Mouse (Mus musculus): ENCODE data around the gene Tmem44. TPM values are rescaled to one million over a fixed set of nuclear protein-coding genes. Genes with fewer than 3 reads are reported as not detected.

Gene Tmem44
- polyA plus RNA-seq (2015; fragmentation: Nextera tagmentation; extraction: Ambion mirVana): 19.6 and 20.9 TPM in 2 replicates

GRCm38 (mm10) chr16:30550748-30551192 lies at the start of gene Tmem44:
TSS of gene Tmem44 (minus strand) at chr16:30550842.
- Histone ChIP-seq H3K9ac (peak within 1 kb of the TSS; percentile 91), H3K9me3 (peaks cover 17% of the 10 kb centered on the region), H3K36me3 (peaks cover 29% of the 10 kb centered on the region), H3K4me3 (peak within 1 kb of the TSS; percentile 84), H3K27me3 (replicated peaks) (no peaks in the 10 kb centered on the region), H3K27ac (replicated peaks) (peak within 1 kb of the TSS; percentile 65), H3K4me1 (peaks cover 40% of the 10 kb centered on the region), H3K4me2 (peak within 1 kb of the TSS; percentile 74)
- no peak for ATAC-seq (ENCODE audit: extremely low read depth, insufficient number of reproducible peaks, low FRiP score, low TSS enrichment)
- WGBS: 4% methylated on average over 14 of the region's 14 CpGs

- peaks cover 18% of the 10 kb centered on the region for H3K27me3 ChIP-seq (replicated peaks)
- H3K27ac ChIP-seq (replicated peaks): peak within 1 kb of the TSS; percentile 89
- ATAC-seq (ENCODE audit: extremely low read depth, insufficient number of reproducible peaks, low FRiP score, low TSS enrichment): peak; percentile 63; the same call in 1 of the 2 replicates
- under 1% methylated on average over 63 of the region's 63 CpGs for WGBS
- peak within 1 kb of the TSS; percentile 90 for H3K4me3 ChIP-seq
- H3K9me3 ChIP-seq: no peaks in the 10 kb centered on the region
- H3K9ac ChIP-seq: peak within 1 kb of the TSS; percentile 87
- peak within 1 kb of the TSS; percentile 97 for H3K4me2 ChIP-seq
- no peaks in the 10 kb centered on the region for H3K36me3 ChIP-seq
- H3K4me1 ChIP-seq: peaks cover 53% of the 10 kb centered on the region
Observed at GRCm38 (mm10) chr16:30599491-30600268, 49.0 kb upstream of the Tmem44 start, which contains the start of gene Fam43a. TSS of gene Fam43a (plus strand) at chr16:30599723.

DNA sequence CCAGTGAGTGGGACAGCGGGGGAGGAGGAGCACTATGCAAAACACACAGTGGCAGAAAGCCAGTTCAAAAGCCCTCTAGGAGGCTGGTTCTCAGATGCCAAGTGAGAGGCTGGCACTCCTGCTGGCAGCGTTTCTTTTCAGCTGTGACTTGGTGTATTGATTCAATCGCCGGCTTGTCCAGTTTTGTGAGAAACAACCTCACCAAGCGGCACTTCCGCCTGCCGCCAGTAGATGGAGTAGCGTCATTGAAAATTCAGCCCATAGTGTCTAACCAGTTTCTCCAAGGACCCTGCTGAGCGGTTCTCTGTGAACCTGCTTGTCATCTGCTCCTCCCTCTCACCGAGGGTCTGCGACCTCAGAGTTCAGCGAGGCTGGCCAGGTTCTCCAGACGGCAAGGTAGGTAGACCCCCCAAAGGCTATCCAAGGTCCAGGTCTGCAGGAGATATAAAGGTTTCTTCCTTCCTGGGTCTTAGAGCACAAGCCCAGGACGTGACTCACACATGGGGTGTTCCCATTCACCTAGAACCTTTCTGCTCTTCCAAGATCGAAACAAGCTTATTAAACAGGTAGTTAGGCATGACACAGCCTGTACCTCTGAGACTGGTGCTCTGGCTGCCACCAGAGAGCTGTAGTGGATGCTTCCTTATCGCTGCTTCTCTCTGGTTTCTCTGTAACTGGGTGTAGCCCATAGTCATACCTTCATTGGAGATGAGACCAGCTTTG lies 46.5 kb upstream of the Tmem44 start:
- no peaks in the 10 kb centered on the region for H3K36me3 ChIP-seq
- no peaks in the 10 kb centered on the region for H3K9me3 ChIP-seq
- peaks cover 28% of the 10 kb centered on the region for H3K4me1 ChIP-seq
- peak overlapping the region; percentile 35 for H3K4me3 ChIP-seq
- WGBS: 12% methylated on average over 16 of the region's 16 CpGs
- peaks cover 20% of the 10 kb centered on the region for H3K27me3 ChIP-seq (replicated peaks)
- peak overlapping the region; percentile 69 for H3K4me2 ChIP-seq
- H3K9ac ChIP-seq: peak overlapping the region; percentile 74
- ATAC-seq (ENCODE audit: extremely low read depth, insufficient number of reproducible peaks, low FRiP score, low TSS enrichment): no peak
- H3K27ac ChIP-seq (replicated peaks): no peak overlapping the region

DNA sequence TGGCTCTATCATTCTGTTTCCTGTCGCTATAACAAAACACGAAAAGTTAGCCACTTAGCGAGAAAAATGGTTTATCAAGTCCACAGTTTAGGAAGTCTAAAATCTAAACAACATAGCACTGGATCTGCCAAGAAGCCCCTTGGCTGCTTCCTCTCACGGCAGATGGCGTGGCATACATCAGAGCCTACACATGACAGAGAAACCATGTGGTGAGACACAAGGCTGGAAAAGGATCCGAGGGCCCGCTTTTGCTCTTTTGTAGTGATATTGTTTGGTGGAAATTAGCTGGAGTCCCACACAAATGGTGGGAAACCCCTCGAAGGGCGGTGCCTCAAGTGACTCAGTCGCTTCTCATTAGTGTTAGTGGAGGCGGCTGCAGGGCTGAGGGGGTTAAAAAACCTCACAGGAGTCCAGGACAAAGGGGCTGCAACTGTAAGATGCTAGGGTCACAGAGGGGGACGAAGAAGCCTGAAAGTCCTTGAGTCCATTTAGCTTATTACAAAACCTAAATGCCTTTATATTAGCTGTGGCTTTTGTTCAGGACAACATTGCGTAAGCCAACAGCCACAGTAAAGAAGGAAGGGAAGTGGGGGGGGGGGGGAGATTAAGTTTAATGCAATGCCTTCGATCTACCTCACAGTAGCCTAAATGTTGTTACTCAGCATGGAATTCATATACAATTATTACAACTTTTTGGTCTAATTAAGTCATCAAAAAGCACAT lies 45.4 kb upstream of the Tmem44 start:
- WGBS: 65% methylated on average over 14 of the region's 14 CpGs
- Histone ChIP-seq H3K4me2 (no peak overlapping the region), H3K27me3 (replicated peaks) (peaks cover 20% of the 10 kb centered on the region), H3K9me3 (no peaks in the 10 kb centered on the region), H3K36me3 (no peaks in the 10 kb centered on the region), H3K9ac (no peak overlapping the region), H3K27ac (replicated peaks) (no peak overlapping the region), H3K4me3 (no peak overlapping the region), H3K4me1 (peaks cover 17% of the 10 kb centered on the region)
- no peak for ATAC-seq (ENCODE audit: extremely low read depth, insufficient number of reproducible peaks, low FRiP score, low TSS enrichment)

DNA sequence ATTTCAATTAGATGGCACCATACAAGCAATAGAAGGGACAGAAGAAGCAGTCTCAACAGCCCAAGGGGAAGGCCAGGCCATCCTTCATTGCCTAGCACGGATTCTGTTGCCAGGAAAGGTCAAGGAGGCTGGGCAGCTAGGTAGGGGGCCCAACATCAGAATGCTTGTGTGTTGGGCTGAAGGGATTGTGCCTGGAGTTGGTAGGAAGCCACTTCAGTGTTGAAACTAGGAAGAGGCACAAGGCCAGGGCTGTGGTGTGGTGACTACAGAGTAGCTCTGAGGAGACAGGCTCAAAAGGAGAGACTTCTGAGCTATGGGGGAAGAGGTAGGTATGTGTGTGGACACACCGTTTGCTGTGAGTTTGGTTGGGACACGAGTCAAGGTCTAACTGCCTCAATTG lies 44.7 kb upstream of the Tmem44 start:
- peaks cover 12% of the 10 kb centered on the region for H3K4me1 ChIP-seq
- no peak overlapping the region for H3K4me2 ChIP-seq
- H3K27me3 ChIP-seq (replicated peaks): peaks cover 20% of the 10 kb centered on the region
- 45% methylated on average over 3 of the region's 3 CpGs for WGBS
- no peak for ATAC-seq (ENCODE audit: extremely low read depth, insufficient number of reproducible peaks, low FRiP score, low TSS enrichment)
- H3K36me3 ChIP-seq: no peaks in the 10 kb centered on the region
- no peak overlapping the region for H3K27ac ChIP-seq (replicated peaks)
- H3K9ac ChIP-seq: no peak overlapping the region
- no peaks in the 10 kb centered on the region for H3K9me3 ChIP-seq
- H3K4me3 ChIP-seq: no peak overlapping the region

- peaks cover 9% of the 10 kb centered on the region for H3K4me1 ChIP-seq
- H3K4me2 ChIP-seq: no peak overlapping the region
- H3K36me3 ChIP-seq: no peaks in the 10 kb centered on the region
- ATAC-seq (ENCODE audit: extremely low read depth, insufficient number of reproducible peaks, low FRiP score, low TSS enrichment): no peak
- H3K9ac ChIP-seq: no peak overlapping the region
- H3K27me3 ChIP-seq (replicated peaks): peaks cover 20% of the 10 kb centered on the region
- H3K27ac ChIP-seq (replicated peaks): no peak overlapping the region
- 44% methylated on average over 3 of the region's 3 CpGs for WGBS
- H3K9me3 ChIP-seq: no peaks in the 10 kb centered on the region
- H3K4me3 ChIP-seq: no peak overlapping the region
Observed at GRCm38 (mm10) chr16:30591990-30592389, 41.3 kb upstream of the Tmem44 start.

DNA sequence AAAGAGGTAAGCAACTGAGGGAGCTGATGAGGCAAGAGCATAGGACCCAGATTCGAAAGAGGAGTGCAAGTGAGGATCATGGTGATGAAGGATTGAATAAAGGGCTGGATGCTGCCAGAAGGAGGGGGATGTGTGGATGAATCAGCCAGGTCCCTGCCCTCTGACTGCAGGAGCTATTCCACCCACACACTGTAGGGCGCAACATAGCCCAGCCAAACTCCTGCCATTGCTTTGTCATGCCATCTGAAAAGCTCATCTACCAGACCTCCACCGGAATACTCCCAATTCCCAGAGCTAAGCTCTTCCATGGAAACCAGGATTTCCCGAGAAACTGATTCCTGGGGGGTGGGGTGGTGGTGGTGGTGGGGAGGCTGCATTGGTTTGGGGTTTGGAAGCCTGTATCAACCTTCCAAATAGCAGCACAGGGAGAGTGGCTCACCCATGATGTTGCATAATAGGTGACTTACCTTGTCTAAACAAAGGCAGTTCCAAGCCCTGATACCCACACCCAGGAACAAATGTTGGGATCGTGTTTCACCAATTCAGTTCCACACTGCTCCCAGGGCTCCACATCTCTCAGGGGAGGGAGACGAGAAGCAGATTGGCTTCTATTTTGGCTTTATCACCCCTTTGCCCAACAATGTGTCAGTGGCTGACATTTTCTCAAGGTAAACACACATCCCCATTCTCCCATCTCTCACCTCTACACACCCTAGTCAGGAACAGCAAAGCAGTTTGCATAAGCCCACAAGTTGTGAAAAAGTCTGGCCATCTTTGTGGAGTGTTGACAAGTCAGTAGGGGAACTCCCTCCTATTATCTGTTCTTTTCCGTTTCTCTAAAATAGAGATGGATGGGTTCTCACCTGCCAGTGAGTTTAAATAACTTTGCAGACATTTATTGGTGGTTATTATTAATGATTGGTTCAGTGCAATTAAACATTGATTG lies 39.9 kb upstream of the Tmem44 start:
- Histone ChIP-seq H3K9me3 (no peaks in the 10 kb centered on the region), H3K4me1 (peaks cover 13% of the 10 kb centered on the region), H3K27me3 (replicated peaks) (peaks cover 8% of the 10 kb centered on the region), H3K4me2 (no peak overlapping the region), H3K36me3 (peaks cover 2% of the 10 kb centered on the region), H3K4me3 (no peak overlapping the region), H3K9ac (no peak overlapping the region), H3K27ac (replicated peaks) (no peak overlapping the region)
- WGBS: 31% methylated on average over 7 of the region's 7 CpGs
- ATAC-seq (ENCODE audit: extremely low read depth, insufficient number of reproducible peaks, low FRiP score, low TSS enrichment): no peak

DNA sequence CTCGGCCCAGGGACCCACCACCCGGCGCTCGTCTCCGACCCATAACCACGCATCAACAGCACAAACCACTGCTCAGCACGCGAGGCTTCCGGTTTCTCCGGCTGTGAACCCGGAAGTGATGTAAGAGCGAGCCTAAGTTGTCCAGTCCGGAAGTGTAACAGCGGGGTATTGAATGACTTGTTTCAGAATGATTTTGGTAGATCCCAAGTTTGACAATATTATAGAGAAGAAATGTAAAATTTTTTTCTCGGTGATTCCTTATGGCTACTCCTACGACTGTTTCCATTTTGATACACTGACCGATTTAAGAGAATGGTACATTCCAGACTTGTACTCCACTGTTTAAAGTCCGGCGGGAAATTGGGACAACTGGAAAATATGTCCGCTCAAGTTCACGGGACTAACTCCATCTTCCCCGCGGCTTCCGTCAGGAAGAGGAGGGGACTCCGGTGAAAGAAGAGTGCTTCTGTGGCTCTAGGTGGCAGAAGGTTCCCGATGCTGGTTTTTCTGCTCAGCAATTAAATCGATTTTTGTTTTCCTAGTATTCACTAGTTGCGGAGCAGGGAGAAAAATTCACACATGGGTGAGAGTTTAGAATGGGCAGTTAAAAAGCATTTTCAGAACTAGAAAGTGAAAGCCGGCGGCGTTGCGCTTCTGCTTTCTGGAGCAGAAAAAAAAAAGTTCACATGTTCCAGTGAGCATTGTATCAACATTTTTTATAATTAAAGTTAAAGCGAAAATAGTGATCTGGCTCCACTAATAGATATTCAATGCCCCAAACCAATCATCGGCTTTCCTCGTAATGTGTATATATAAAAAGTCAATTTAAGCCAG lies 37.1 kb upstream of the Tmem44 start, which contains the start of gene Lsg1:
TSS of gene Lsg1 (minus strand) at position 99 of the 834 bp plus-strand sequence.
- peaks cover 30% of the 10 kb centered on the region for H3K36me3 ChIP-seq
- no peaks in the 10 kb centered on the region for H3K9me3 ChIP-seq
- no peaks in the 10 kb centered on the region for H3K27me3 ChIP-seq (replicated peaks)
- H3K4me2 ChIP-seq: peak within 1 kb of the TSS; percentile 95
- H3K4me3 ChIP-seq: peak within 1 kb of the TSS; percentile 79
- ATAC-seq (ENCODE audit: extremely low read depth, insufficient number of reproducible peaks, low FRiP score, low TSS enrichment): peak; percentile 82
- peaks cover 13% of the 10 kb centered on the region for H3K4me1 ChIP-seq
- peak within 1 kb of the TSS; percentile 64 for H3K27ac ChIP-seq (replicated peaks)
- 3% methylated on average over 35 of the region's 35 CpGs for WGBS
- peak within 1 kb of the TSS; percentile 85 for H3K9ac ChIP-seq

GRCm38 (mm10) chr16:30586935-30587493 lies 36.4 kb upstream of the Tmem44 start:
- peak overlapping the region; percentile 95 for H3K4me2 ChIP-seq
- peaks cover 37% of the 10 kb centered on the region for H3K36me3 ChIP-seq
- peak overlapping the region; percentile 85 for H3K9ac ChIP-seq
- no peaks in the 10 kb centered on the region for H3K9me3 ChIP-seq
- WGBS: 2% methylated on average over 19 of the region's 19 CpGs
- peak overlapping the region; percentile 79 for H3K4me3 ChIP-seq
- peak overlapping the region; percentile 64; the same call in 1 of the 2 replicates for H3K27ac ChIP-seq (replicated peaks)
- H3K27me3 ChIP-seq (replicated peaks): no peaks in the 10 kb centered on the region
- no peak for ATAC-seq (ENCODE audit: extremely low read depth, insufficient number of reproducible peaks, low FRiP score, low TSS enrichment)
- peaks cover 13% of the 10 kb centered on the region for H3K4me1 ChIP-seq
